Mouse (Mus musculus): ENCODE results near the gene Wdr20rt. TPM values are rescaled to one million over a fixed set of nuclear protein-coding genes. Genes with fewer than 3 reads are reported as not detected.

Wdr20rt gene
- polyA plus RNA-seq (2014; fragmentation: Nextera tagmentation; extraction: Ambion mirVana) = not detected in 2 replicates

DNA sequence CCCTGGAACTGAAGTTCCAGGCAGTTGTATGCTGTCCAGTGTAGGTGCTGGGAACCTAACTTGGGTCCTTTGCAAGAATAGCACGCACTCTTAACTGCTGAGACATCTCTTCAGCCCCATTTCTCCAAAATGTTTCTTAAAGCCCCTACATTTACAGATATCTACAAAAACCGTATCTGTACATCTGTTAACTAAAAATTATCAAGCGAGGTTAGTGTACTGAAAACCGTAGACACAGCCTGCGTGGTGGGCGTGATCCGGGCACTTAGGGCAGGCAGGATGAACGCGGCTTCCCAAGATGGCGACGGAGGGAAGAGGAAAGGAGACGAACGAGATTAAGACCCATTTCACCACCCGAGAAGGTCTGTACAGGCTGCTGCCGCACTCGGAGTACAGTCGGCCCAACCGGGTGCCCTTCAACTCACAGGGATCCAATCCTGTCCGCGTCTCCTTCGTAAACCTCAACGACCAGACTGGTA is at the start of gene Wdr20rt:
Gene Wdr20rt, plus strand, starts transcription at position 51 of the 479 bp plus-strand sequence.
- Histone ChIP-seq H3K9me3 (ENCODE audit: control insufficient read depth, low read length) (no peaks in the 10 kb centered on the region), H3K9ac (ENCODE audit: low read depth, low read length) (no peak within 1 kb of the TSS), H3K27me3 (ENCODE audit: control insufficient read depth, insufficient read depth, low read length) (no peaks in the 10 kb centered on the region), H3K36me3 (ENCODE audit: control insufficient read depth, insufficient read depth, low read length) (no peaks in the 10 kb centered on the region), H3K4me3 (ENCODE audit: low read depth, low read length) (no peak within 1 kb of the TSS), H3K4me2 (replicated peaks; ENCODE audit: low read depth, low read length) (no peak within 1 kb of the TSS), H3K27ac (ENCODE audit: low read depth, low read length) (no peak within 1 kb of the TSS), H3K4me1 (replicated peaks; ENCODE audit: control insufficient read depth, insufficient read depth, low read length) (no peaks in the 10 kb centered on the region)
- DNase-seq (ENCODE audit: low spot score) (no peak), ATAC-seq (ENCODE audit: low FRiP score) (no peak)
- WGBS = 94% methylated on average over 22 of the region's 22 CpGs

DNA sequence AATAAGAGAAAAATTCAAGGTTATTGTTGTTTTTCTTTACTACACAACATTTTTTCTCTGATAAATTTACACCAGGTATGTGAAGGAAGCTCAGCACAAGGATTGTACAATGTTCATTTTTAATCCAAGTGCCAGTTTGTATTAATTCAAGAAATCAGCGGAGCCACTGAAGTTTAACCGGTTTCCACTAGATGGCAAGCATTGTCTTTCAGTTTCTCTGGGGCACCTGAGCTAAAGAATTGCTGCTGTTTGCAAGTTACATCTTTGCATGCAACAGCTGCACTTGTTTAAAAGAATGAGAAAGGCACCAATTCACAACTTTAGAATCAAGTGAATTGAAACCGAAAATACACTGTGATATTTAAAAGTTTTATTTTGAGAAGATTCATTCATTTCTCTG is 38.0 kb upstream of the Wdr20rt start:
- DNase-seq (ENCODE audit: low spot score) = no peak
- WGBS = 58% methylated on average over 3 of the region's 3 CpGs
- no peak overlapping the region for H3K4me3 ChIP-seq (ENCODE audit: low read depth, low read length)

DNA sequence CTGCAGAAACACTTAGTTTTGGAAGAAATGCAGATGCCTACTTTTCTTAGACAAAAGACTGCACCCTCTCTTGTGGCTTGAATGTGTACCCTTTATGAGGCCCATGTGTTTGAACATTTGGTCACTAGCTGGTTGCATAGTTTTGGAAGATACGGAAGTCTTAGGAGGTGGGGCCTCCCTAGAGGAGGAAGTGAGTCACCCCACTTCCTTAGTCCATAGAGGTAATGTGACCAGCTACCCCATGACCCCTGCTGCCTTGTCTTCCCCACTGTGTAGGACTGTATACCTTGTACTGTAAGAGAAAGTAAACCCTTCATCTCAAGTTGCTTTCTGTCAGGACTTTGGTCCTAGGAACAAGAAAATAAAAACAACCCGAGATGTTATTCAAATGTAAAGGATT is 36.1 kb upstream of the Wdr20rt start:
- ATAC-seq (ENCODE audit: low FRiP score) = no peak
- 87% methylated on average over 2 of the region's 2 CpGs for WGBS

More for the DNA sequence above, 38.0 kb upstream of the Wdr20rt start:
- Histone ChIP-seq H3K36me3 (ENCODE audit: control insufficient read depth, insufficient read depth, low read length) (no peaks in the 10 kb centered on the region), H3K9me3 (ENCODE audit: control insufficient read depth, low read length) (no peaks in the 10 kb centered on the region), H3K9ac (ENCODE audit: low read depth, low read length) (no peak overlapping the region), H3K27ac (ENCODE audit: low read depth, low read length) (no peak overlapping the region), H3K27me3 (ENCODE audit: control insufficient read depth, insufficient read depth, low read length) (no peaks in the 10 kb centered on the region), H3K4me2 (replicated peaks; ENCODE audit: low read depth, low read length) (no peak overlapping the region), H3K4me1 (replicated peaks; ENCODE audit: control insufficient read depth, insufficient read depth, low read length) (no peaks in the 10 kb centered on the region)
- ATAC-seq (ENCODE audit: low FRiP score) = no peak

DNA sequence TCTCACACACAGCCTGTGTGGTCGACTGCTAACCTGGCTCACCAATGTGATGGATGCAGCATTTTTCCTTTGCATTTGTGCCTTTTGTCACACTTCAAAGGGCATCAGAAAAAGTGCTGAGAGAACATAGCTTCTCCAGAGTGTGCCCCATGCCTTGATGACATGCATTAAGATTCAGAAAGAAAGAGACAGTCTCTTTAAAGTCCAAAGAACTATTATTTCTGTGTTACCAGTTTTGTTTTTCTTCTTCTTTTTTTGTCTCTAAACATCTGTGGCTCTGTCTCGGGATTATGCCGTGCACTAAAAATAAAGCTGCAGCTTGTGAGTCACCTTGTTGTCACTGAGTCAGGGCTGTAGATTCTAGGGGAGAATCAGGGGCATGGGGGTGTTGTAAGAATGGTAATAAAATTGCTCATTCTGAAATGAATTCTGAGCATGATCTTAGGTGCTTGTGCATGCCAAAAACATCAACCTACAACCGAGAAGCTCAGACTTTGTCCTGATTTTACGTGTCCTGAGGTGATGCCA is 31.2 kb upstream of the Wdr20rt start:
- Histone ChIP-seq H3K36me3 (ENCODE audit: control insufficient read depth, insufficient read depth, low read length) (no peaks in the 10 kb centered on the region), H3K9ac (ENCODE audit: low read depth, low read length) (no peak overlapping the region), H3K27ac (ENCODE audit: low read depth, low read length) (no peak overlapping the region), H3K4me1 (replicated peaks; ENCODE audit: control insufficient read depth, insufficient read depth, low read length) (no peaks in the 10 kb centered on the region), H3K9me3 (ENCODE audit: control insufficient read depth, low read length) (no peaks in the 10 kb centered on the region), H3K4me2 (replicated peaks; ENCODE audit: low read depth, low read length) (no peak overlapping the region), H3K4me3 (ENCODE audit: low read depth, low read length) (no peak overlapping the region), H3K27me3 (ENCODE audit: control insufficient read depth, insufficient read depth, low read length) (no peaks in the 10 kb centered on the region)
- no peak for ATAC-seq (ENCODE audit: low FRiP score)
- 72% methylated on average over 5 of the region's 5 CpGs for WGBS
- DNase-seq (ENCODE audit: low spot score) = no peak

More for the DNA sequence above, 36.1 kb upstream of the Wdr20rt start:
- Histone ChIP-seq H3K9ac (ENCODE audit: low read depth, low read length) (no peak overlapping the region), H3K36me3 (ENCODE audit: control insufficient read depth, insufficient read depth, low read length) (no peaks in the 10 kb centered on the region), H3K4me2 (replicated peaks; ENCODE audit: low read depth, low read length) (no peak overlapping the region), H3K4me1 (replicated peaks; ENCODE audit: control insufficient read depth, insufficient read depth, low read length) (no peaks in the 10 kb centered on the region), H3K9me3 (ENCODE audit: control insufficient read depth, low read length) (no peaks in the 10 kb centered on the region), H3K4me3 (ENCODE audit: low read depth, low read length) (no peak overlapping the region), H3K27me3 (ENCODE audit: control insufficient read depth, insufficient read depth, low read length) (no peaks in the 10 kb centered on the region), H3K27ac (ENCODE audit: low read depth, low read length) (no peak overlapping the region)
- no peak for DNase-seq (ENCODE audit: low spot score)

DNA sequence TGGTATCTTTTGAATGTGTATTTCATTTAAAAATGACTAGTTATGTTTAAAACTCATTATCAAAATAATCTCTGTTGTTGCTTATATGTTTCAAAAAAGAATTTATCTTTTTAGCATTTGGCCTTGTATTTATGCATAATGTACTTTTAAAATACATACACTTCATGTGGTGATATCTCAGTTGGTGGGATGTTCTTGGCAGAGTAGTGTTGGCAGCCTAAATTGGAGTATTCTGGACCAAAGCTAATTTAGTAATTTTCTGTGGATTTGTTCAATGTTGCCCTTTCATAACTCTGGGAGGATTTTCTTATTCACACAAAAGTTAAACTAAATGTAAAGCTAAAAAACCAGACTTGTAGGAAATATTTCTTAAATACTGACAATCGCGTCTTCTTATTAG is 23.5 kb upstream of the Wdr20rt start:
- no peak overlapping the region for H3K9ac ChIP-seq (ENCODE audit: low read depth, low read length)
- no peaks in the 10 kb centered on the region for H3K36me3 ChIP-seq (ENCODE audit: control insufficient read depth, insufficient read depth, low read length)
- H3K9me3 ChIP-seq (ENCODE audit: control insufficient read depth, low read length) = no peaks in the 10 kb centered on the region
- no peaks in the 10 kb centered on the region for H3K4me1 ChIP-seq (replicated peaks; ENCODE audit: control insufficient read depth, insufficient read depth, low read length)
- DNase-seq (ENCODE audit: low spot score) (no peak), ATAC-seq (ENCODE audit: low FRiP score) (no peak)
- H3K4me2 ChIP-seq (replicated peaks; ENCODE audit: low read depth, low read length) = no peak overlapping the region
- WGBS = 95% methylated on average over 2 of the region's 2 CpGs
- no peak overlapping the region for H3K4me3 ChIP-seq (ENCODE audit: low read depth, low read length)
- H3K27ac ChIP-seq (ENCODE audit: low read depth, low read length) = no peak overlapping the region
- H3K27me3 ChIP-seq (ENCODE audit: control insufficient read depth, insufficient read depth, low read length) = no peaks in the 10 kb centered on the region

DNA sequence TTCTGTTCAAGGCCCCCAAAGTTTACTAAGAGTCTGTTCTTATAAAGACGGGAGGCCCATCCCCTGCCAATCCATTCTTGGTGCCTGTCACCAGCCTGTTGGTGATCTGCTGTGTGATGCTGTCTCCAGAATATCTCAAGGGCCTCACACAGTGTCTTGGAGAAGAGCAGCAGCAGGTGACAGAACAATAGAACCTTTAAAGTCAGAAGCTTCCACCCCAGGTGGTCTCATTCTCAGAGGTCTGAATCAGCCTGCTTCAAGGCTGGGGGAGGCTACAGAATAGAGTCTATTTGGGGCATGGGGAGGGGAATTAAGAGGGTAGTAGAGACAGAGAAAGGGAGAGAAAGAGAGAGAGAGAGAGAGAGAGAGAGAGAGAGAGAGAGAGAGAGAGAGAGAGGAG is 18.9 kb upstream of the Wdr20rt start:
- DNase-seq (ENCODE audit: low spot score) = no peak
- 30% methylated on average over 1 of the region's 1 CpGs for WGBS

DNA sequence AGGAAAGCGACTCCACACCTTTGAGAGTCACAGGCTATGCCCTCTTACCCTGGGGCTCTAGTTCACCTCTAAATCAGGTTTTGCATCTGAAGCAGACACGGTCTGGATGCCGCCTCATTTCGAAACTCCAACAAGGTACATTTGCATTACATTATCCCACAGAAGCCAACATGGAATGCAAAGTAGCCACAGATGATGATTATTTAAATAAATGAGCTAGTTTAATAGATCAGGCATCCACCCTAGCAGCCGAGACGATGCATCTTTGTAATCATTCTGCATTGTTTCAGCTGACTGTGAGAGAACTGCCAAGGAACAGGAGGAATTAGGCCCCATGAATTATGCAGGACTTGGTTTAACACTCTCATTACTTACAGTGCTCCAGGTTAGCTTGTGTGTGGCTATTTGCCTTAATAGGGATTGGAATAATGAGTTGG is 8.9 kb upstream of the Wdr20rt start:
- H3K9me3 ChIP-seq (ENCODE audit: control insufficient read depth, low read length) = no peaks in the 10 kb centered on the region
- no peak overlapping the region for H3K27ac ChIP-seq (ENCODE audit: low read depth, low read length)
- DNase-seq (ENCODE audit: low spot score) (no peak), ATAC-seq (ENCODE audit: low FRiP score) (peak; percentile 57; the same call in 1 of the 2 replicates)
- no peak overlapping the region for H3K4me2 ChIP-seq (replicated peaks; ENCODE audit: low read depth, low read length)
- H3K27me3 ChIP-seq (ENCODE audit: control insufficient read depth, insufficient read depth, low read length) = no peaks in the 10 kb centered on the region
- no peaks in the 10 kb centered on the region for H3K4me1 ChIP-seq (replicated peaks; ENCODE audit: control insufficient read depth, insufficient read depth, low read length)
- H3K36me3 ChIP-seq (ENCODE audit: control insufficient read depth, insufficient read depth, low read length) = no peaks in the 10 kb centered on the region
- H3K4me3 ChIP-seq (ENCODE audit: low read depth, low read length) = no peak overlapping the region
- WGBS = 72% methylated on average over 6 of the region's 6 CpGs
- H3K9ac ChIP-seq (ENCODE audit: low read depth, low read length) = no peak overlapping the region

More for the DNA sequence above, 18.9 kb upstream of the Wdr20rt start:
- Histone ChIP-seq H3K4me1 (replicated peaks; ENCODE audit: control insufficient read depth, insufficient read depth, low read length) (no peaks in the 10 kb centered on the region), H3K9ac (ENCODE audit: low read depth, low read length) (no peak overlapping the region), H3K4me3 (ENCODE audit: low read depth, low read length) (no peak overlapping the region), H3K36me3 (ENCODE audit: control insufficient read depth, insufficient read depth, low read length) (no peaks in the 10 kb centered on the region), H3K27me3 (ENCODE audit: control insufficient read depth, insufficient read depth, low read length) (no peaks in the 10 kb centered on the region), H3K27ac (ENCODE audit: low read depth, low read length) (no peak overlapping the region), H3K9me3 (ENCODE audit: control insufficient read depth, low read length) (no peaks in the 10 kb centered on the region), H3K4me2 (replicated peaks; ENCODE audit: low read depth, low read length) (no peak overlapping the region)
- ATAC-seq (ENCODE audit: low FRiP score) = no peak; the same call in 1 of the 2 replicates

DNA sequence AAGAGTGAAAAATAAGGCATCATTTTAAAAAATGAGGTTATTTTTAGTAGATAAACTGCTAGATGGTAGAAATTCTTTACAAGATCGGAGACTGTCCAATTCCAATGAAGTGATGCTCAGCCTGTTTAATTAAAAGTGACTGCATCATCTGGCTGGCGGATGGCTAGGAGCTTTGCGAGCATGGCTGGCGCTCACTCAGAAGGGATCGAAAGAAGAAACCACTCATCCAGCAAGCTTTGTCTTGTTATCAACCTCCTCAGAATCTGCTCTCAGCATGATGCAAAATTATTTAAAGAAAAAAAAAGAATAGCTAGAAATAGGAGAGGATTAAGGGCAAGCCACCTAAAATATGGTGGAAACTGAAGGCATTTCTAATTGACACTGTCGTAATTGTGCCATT is 3.3 kb downstream of the Wdr20rt start:
- no peaks in the 10 kb centered on the region for H3K4me1 ChIP-seq (replicated peaks; ENCODE audit: control insufficient read depth, insufficient read depth, low read length)

DNA sequence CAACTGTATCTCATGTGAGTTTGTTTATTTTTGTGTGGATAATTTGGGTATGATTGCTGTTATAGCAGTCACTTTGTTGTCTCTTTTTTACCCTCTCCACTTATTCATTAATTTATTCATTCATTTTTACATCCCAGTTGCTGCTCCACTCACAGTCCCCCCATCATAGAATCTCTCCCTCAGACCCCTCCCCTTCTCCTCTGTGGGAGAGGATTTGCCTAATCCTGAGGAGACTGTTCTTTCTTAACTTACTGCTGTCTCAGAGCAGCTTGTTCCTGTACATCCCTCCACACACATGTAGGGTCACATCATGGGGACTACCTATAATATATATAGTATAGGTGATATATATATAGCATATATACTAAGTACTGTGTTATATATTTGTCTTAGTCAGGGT is 3.7 kb downstream of the Wdr20rt start:
- H3K36me3 ChIP-seq (ENCODE audit: control insufficient read depth, insufficient read depth, low read length) = no peaks in the 10 kb centered on the region
- no peaks in the 10 kb centered on the region for H3K9me3 ChIP-seq (ENCODE audit: control insufficient read depth, low read length)
- no peak for ATAC-seq (ENCODE audit: low FRiP score)
- no peak overlapping the region for H3K4me2 ChIP-seq (replicated peaks; ENCODE audit: low read depth, low read length)
- H3K4me1 ChIP-seq (replicated peaks; ENCODE audit: control insufficient read depth, insufficient read depth, low read length) = no peaks in the 10 kb centered on the region
- H3K9ac ChIP-seq (ENCODE audit: low read depth, low read length) = no peak overlapping the region
- no peak overlapping the region for H3K4me3 ChIP-seq (ENCODE audit: low read depth, low read length)
- H3K27ac ChIP-seq (ENCODE audit: low read depth, low read length) = no peak overlapping the region
- no peak for DNase-seq (ENCODE audit: low spot score)
- no peaks in the 10 kb centered on the region for H3K27me3 ChIP-seq (ENCODE audit: control insufficient read depth, insufficient read depth, low read length)

More for the DNA sequence above, 3.3 kb downstream of the Wdr20rt start:
- Histone ChIP-seq H3K27me3 (ENCODE audit: control insufficient read depth, insufficient read depth, low read length) (no peaks in the 10 kb centered on the region), H3K9ac (ENCODE audit: low read depth, low read length) (no peak overlapping the region), H3K4me2 (replicated peaks; ENCODE audit: low read depth, low read length) (no peak overlapping the region), H3K4me3 (ENCODE audit: low read depth, low read length) (no peak overlapping the region), H3K27ac (ENCODE audit: low read depth, low read length) (no peak overlapping the region), H3K36me3 (ENCODE audit: control insufficient read depth, insufficient read depth, low read length) (no peaks in the 10 kb centered on the region), H3K9me3 (ENCODE audit: control insufficient read depth, low read length) (no peaks in the 10 kb centered on the region)
- WGBS = 88% methylated on average over 6 of the region's 6 CpGs
- no peak for DNase-seq (ENCODE audit: low spot score)
- no peak for ATAC-seq (ENCODE audit: low FRiP score)

Measured in hindbrain, embryonic 11.5 days (tissue).